Mouse (Mus musculus) gastrocnemius, adult 8-10 months (tissue): ENCODE measurements around the gene Slc19a1. TPM values are rescaled to one million over a fixed set of nuclear protein-coding genes. Genes with fewer than 3 reads are reported as not detected.

Source experiments
- DNase-seq, 2 experiments: peaks; one replicate each; pipeline ENCODE4 v3.0.0; 2022; ENCODE audit warnings: low spot score in 2 of 2
- total RNA-seq, 4 experiments: library from RNA; stranded (reverse); gene quantifications; 2 replicates each; pipeline ENCODE4 v1.2.4; 2022

Slc19a1 gene
- total RNA-seq, 4 experiments from 2014 or later: 4.6 to 5.5 (median 4.9) TPM

- DNase-seq: peak; percentile 88 to 90
Measured at GRCm38 (mm10) chr10:77032591-77033322, 716 bp downstream of the Slc19a1 start.

- peak; percentile 17 to 25 for DNase-seq
Measured at GRCm38 (mm10) chr10:77033323-77034025, 1.4 kb downstream of the Slc19a1 start.

GRCm38 (mm10) chr10:77035487-77035886 is 3.4 kb downstream of the Slc19a1 start:
- DNase-seq: no peak

GRCm38 (mm10) chr10:77038579-77039174 is 6.6 kb downstream of the Slc19a1 start:
- no peak for DNase-seq

GRCm38 (mm10) chr10:77048196-77048595 is 16.2 kb downstream of the Slc19a1 start:
- DNase-seq: no peak

- no peak for DNase-seq
Measured at GRCm38 (mm10) chr10:77048606-77049005, 16.6 kb downstream of the Slc19a1 start.

- no peak for DNase-seq
Measured at GRCm38 (mm10) chr10:77056768-77057167, 24.7 kb downstream of the Slc19a1 start.

GRCm38 (mm10) chr10:77061426-77061825 is 29.4 kb downstream of the Slc19a1 start:
- no peak for DNase-seq

GRCm38 (mm10) chr10:77062393-77063010 is 30.5 kb downstream of the Slc19a1 start:
- no peak for DNase-seq

GRCm38 (mm10) chr10:77064239-77064638 is 32.2 kb downstream of the Slc19a1 start:
- DNase-seq: no peak

GRCm38 (mm10) chr10:77064659-77065058 is 32.6 kb downstream of the Slc19a1 start:
- DNase-seq: no peak

- DNase-seq: no peak
Measured at GRCm38 (mm10) chr10:77068469-77068868, 36.4 kb downstream of the Slc19a1 start.

- peak in 1 of 2 experiments; percentile 15 for DNase-seq
Measured at GRCm38 (mm10) chr10:77070072-77070471, 38.0 kb downstream of the Slc19a1 start.

GRCm38 (mm10) chr10:77074276-77074974 is 42.4 kb downstream of the Slc19a1 start:
- no peak for DNase-seq

- DNase-seq: no peak
Measured at GRCm38 (mm10) chr10:77078456-77078855, 46.4 kb downstream of the Slc19a1 start.

- DNase-seq: no peak
Measured at GRCm38 (mm10) chr10:77078961-77079360, 46.9 kb downstream of the Slc19a1 start.

GRCm38 (mm10) chr10:77082453-77082852 is 50.4 kb downstream of the Slc19a1 start:
- peak in 1 of 2 experiments; percentile 49 for DNase-seq

GRCm38 (mm10) chr10:77082921-77083320 is 50.9 kb downstream of the Slc19a1 start:
- DNase-seq: no peak

GRCm38 (mm10) chr10:77084568-77084967 is 52.5 kb downstream of the Slc19a1 start:
- DNase-seq: no peak

- DNase-seq: no peak
Measured at GRCm38 (mm10) chr10:77089336-77089735, 57.3 kb downstream of the Slc19a1 start.

- DNase-seq: no peak
Measured at GRCm38 (mm10) chr10:77090063-77090462, 58.0 kb downstream of the Slc19a1 start.
